Mouse (Mus musculus) embryonic facial prominence, embryonic 10.5 days (tissue): ENCODE measurements at regions not wholly inside any gene's neighbourhood (a gene's known extent, or its start where the extent isn't known, plus 50 kb on each side); places are given as distances from the start of the nearest gene placed in this dataset.
A peak's percentile ranks its signal among the peaks of the same experiment; 100 is the strongest.

Experiments used
- DNase-seq: peaks from one replicate; pipeline ENCODE4 v3.0.0-alpha.2; 2017; ENCODE audit warnings: low spot score
- H3K27ac ChIP-seq: fragments of 300-500 bp; sonication (generic); replicated peaks from 2 replicates; pipeline ENCODE4 v1.5.1; 2016; ENCODE audit warnings: mild to moderate bottlenecking
- H3K27me3 ChIP-seq: fragments of 300-500 bp; sonication (generic); replicated peaks from 2 replicates; pipeline ENCODE4 v1.6.1; 2016; ENCODE audit warnings: low read depth, mild to moderate bottlenecking; ENCODE audit not compliant: poor library complexity, severe bottlenecking
- H3K36me3 ChIP-seq: fragments of 300-500 bp; sonication (generic); replicated peaks from 2 replicates; pipeline ENCODE4 v1.6.1; 2016; ENCODE audit warnings: mild to moderate bottlenecking, moderate library complexity
- H3K4me1 ChIP-seq: fragments of 300-500 bp; sonication (generic); 2 replicates; pipeline ENCODE4 v1.6.1; 2016
- H3K4me3 ChIP-seq: fragments of 300-500 bp; sonication (generic); 2 replicates; pipeline ENCODE4 v1.5.1; 2016; ENCODE audit warnings: mild to moderate bottlenecking, moderate library complexity
- H3K9me3 ChIP-seq: fragments of 300-500 bp; sonication (generic); 2 replicates; pipeline ENCODE4 v1.6.1; 2016; ENCODE audit warnings: mild to moderate bottlenecking
- WGBS: fragments of 180-500 bp; shearing (Covaris S2); methylation state at CpG from one replicate; pipeline ENCODE4 v1.1.7; 2016; 5-methylcytosine and 5-hydroxymethylcytosine counted together

GRCm38 (mm10) chr4:91596619-91597018 is 196.0 kb upstream of the Elavl2 start:
- H3K9me3 ChIP-seq, result no peaks in the 10 kb centered on the region
- H3K4me1 ChIP-seq, result 0 out of 2 replicates have a peak, but pooled peaks cover 4% of the 10 kb centered on the region
- DNase-seq, result peak; percentile 10
- H3K27me3 ChIP-seq, result no peaks in the 10 kb centered on the region
- no peak overlapping the region for H3K27ac ChIP-seq
- 47% methylated on average over 6 of the region's 6 CpGs for WGBS
- H3K36me3 ChIP-seq, result no peaks in the 10 kb centered on the region
- H3K4me3 ChIP-seq, result no peak overlapping the region

GRCm38 (mm10) chr4:91595766-91596165 is 195.2 kb upstream of the Elavl2 start:
- H3K27ac ChIP-seq, result no peak overlapping the region
- H3K4me1 ChIP-seq, result 0 out of 2 replicates have a peak, but pooled peaks cover 4% of the 10 kb centered on the region
- H3K4me3 ChIP-seq, result no peak overlapping the region
- H3K9me3 ChIP-seq, result no peaks in the 10 kb centered on the region
- no peak for DNase-seq
- 75% methylated on average over 8 of the region's 8 CpGs for WGBS
- no peaks in the 10 kb centered on the region for H3K36me3 ChIP-seq
- H3K27me3 ChIP-seq, result no peaks in the 10 kb centered on the region

GRCm38 (mm10) chr4:91589779-91590178 is 189.2 kb upstream of the Elavl2 start:
- no peaks in the 10 kb centered on the region for H3K36me3 ChIP-seq
- 86% methylated on average over 3 of the region's 3 CpGs for WGBS
- no peak overlapping the region for H3K4me3 ChIP-seq
- no peaks in the 10 kb centered on the region for H3K9me3 ChIP-seq
- H3K27me3 ChIP-seq, result no peaks in the 10 kb centered on the region
- no peaks in the 10 kb centered on the region for H3K4me1 ChIP-seq
- H3K27ac ChIP-seq, result no peak overlapping the region
- DNase-seq, result no peak

GRCm38 (mm10) chr4:91587541-91588059 is 187.0 kb upstream of the Elavl2 start:
- no peak overlapping the region for H3K4me3 ChIP-seq
- DNase-seq, result no peak
- H3K27ac ChIP-seq, result no peak overlapping the region
- WGBS, result 79% methylated on average over 1 of the region's 1 CpGs
- no peaks in the 10 kb centered on the region for H3K36me3 ChIP-seq
- H3K9me3 ChIP-seq, result no peaks in the 10 kb centered on the region
- no peaks in the 10 kb centered on the region for H3K27me3 ChIP-seq
- no peaks in the 10 kb centered on the region for H3K4me1 ChIP-seq

- H3K36me3 ChIP-seq, result no peaks in the 10 kb centered on the region
- DNase-seq, result no peak
- H3K4me3 ChIP-seq, result no peak overlapping the region
- no peaks in the 10 kb centered on the region for H3K4me1 ChIP-seq
- H3K27me3 ChIP-seq, result no peaks in the 10 kb centered on the region
- WGBS, result 73% methylated on average over 1 of the region's 1 CpGs
- H3K27ac ChIP-seq, result no peak overlapping the region
- no peaks in the 10 kb centered on the region for H3K9me3 ChIP-seq
Measured at GRCm38 (mm10) chr4:91583035-91583434, 182.4 kb upstream of the Elavl2 start.

- no peak for DNase-seq
- no peak overlapping the region for H3K27ac ChIP-seq
Measured at GRCm38 (mm10) chr4:91557452-91557851, 156.9 kb upstream of the Elavl2 start.

GRCm38 (mm10) chr4:91556959-91557358 is 156.4 kb upstream of the Elavl2 start:
- Histone ChIP-seq H3K4me1 (no peaks in the 10 kb centered on the region), H3K9me3 (no peaks in the 10 kb centered on the region), H3K27me3 (no peaks in the 10 kb centered on the region), H3K4me3 (no peak overlapping the region), H3K27ac (no peak overlapping the region), H3K36me3 (no peaks in the 10 kb centered on the region)
- no peak for DNase-seq
- WGBS, result 68% methylated on average over 4 of the region's 4 CpGs

More at GRCm38 (mm10) chr4:91557452-91557851, 156.9 kb upstream of the Elavl2 start:
- H3K4me3 ChIP-seq, result no peak overlapping the region
- H3K27me3 ChIP-seq, result no peaks in the 10 kb centered on the region
- H3K9me3 ChIP-seq, result no peaks in the 10 kb centered on the region
- WGBS, result 39% methylated on average over 1 of the region's 1 CpGs
- H3K36me3 ChIP-seq, result no peaks in the 10 kb centered on the region
- no peaks in the 10 kb centered on the region for H3K4me1 ChIP-seq

GRCm38 (mm10) chr4:91524367-91524766 is 123.8 kb upstream of the Elavl2 start:
- H3K4me1 ChIP-seq, result no peaks in the 10 kb centered on the region
- no peak overlapping the region for H3K4me3 ChIP-seq
- 81% methylated on average over 4 of the region's 4 CpGs for WGBS
- H3K9me3 ChIP-seq, result no peaks in the 10 kb centered on the region
- DNase-seq, result no peak
- no peaks in the 10 kb centered on the region for H3K27me3 ChIP-seq
- H3K36me3 ChIP-seq, result no peaks in the 10 kb centered on the region
- no peak overlapping the region for H3K27ac ChIP-seq

GRCm38 (mm10) chr4:91511543-91511942 is 111.0 kb upstream of the Elavl2 start:
- Histone ChIP-seq H3K4me3 (no peak overlapping the region), H3K27me3 (no peaks in the 10 kb centered on the region), H3K36me3 (no peaks in the 10 kb centered on the region), H3K9me3 (no peaks in the 10 kb centered on the region), H3K27ac (no peak overlapping the region), H3K4me1 (no peaks in the 10 kb centered on the region)
- WGBS, result 84% methylated on average over 1 of the region's 1 CpGs
- DNase-seq, result no peak

GRCm38 (mm10) chr4:91509937-91510336 is 109.4 kb upstream of the Elavl2 start:
- WGBS, result 77% methylated on average over 1 of the region's 1 CpGs
- Histone ChIP-seq H3K4me1 (no peaks in the 10 kb centered on the region), H3K36me3 (no peaks in the 10 kb centered on the region), H3K27me3 (no peaks in the 10 kb centered on the region), H3K27ac (no peak overlapping the region), H3K4me3 (no peak overlapping the region), H3K9me3 (no peaks in the 10 kb centered on the region)
- DNase-seq, result no peak

GRCm38 (mm10) chr4:91503273-91503672 is 102.7 kb upstream of the Elavl2 start:
- no peaks in the 10 kb centered on the region for H3K27me3 ChIP-seq

GRCm38 (mm10) chr4:91481863-91482475 is 81.4 kb upstream of the Elavl2 start:
- H3K27me3 ChIP-seq, result no peaks in the 10 kb centered on the region
- H3K27ac ChIP-seq, result no peak overlapping the region
- WGBS, result 86% methylated on average over 3 of the region's 3 CpGs
- H3K9me3 ChIP-seq, result no peaks in the 10 kb centered on the region
- no peak overlapping the region for H3K4me3 ChIP-seq
- H3K36me3 ChIP-seq, result no peaks in the 10 kb centered on the region
- DNase-seq, result no peak
- no peaks in the 10 kb centered on the region for H3K4me1 ChIP-seq

More at GRCm38 (mm10) chr4:91503273-91503672, 102.7 kb upstream of the Elavl2 start:
- H3K36me3 ChIP-seq, result no peaks in the 10 kb centered on the region
- no peak for DNase-seq
- H3K27ac ChIP-seq, result no peak overlapping the region
- no peak overlapping the region for H3K4me3 ChIP-seq
- H3K9me3 ChIP-seq, result no peaks in the 10 kb centered on the region
- 88% methylated on average over 3 of the region's 3 CpGs for WGBS
- no peaks in the 10 kb centered on the region for H3K4me1 ChIP-seq
